Mouse (Mus musculus) limb, embryonic 13.5 days (tissue): ENCODE results near the gene 4930452B06Rik. TPM values are rescaled to one million over a fixed set of nuclear protein-coding genes. Genes with fewer than 3 reads are reported as not detected.

Experiments used
- ATAC-seq: fragments of 200-750 bp; cut with Nextera tagmentation; 2 replicates; pipeline ENCODE4 v1.8.0; 2017; ENCODE audit warnings: low read depth, moderate number of reproducible peaks, moderate TSS enrichment; ENCODE audit not compliant: low FRiP score
- H3K27ac ChIP-seq: fragments of 300-500 bp; sonication (generic); 2 replicates; pipeline ENCODE4 v1.5.1; 2015; ENCODE audit warnings: inconsistent platforms, mild to moderate bottlenecking, moderate library complexity
- H3K27me3 ChIP-seq: fragments of 300-500 bp; sonication (generic); 2 replicates; pipeline ENCODE4 v1.6.1; 2015; ENCODE audit warnings: mild to moderate bottlenecking, inconsistent platforms
- H3K36me3 ChIP-seq: fragments of 300-500 bp; sonication (generic); 2 replicates; pipeline ENCODE4 v1.6.1; 2015; ENCODE audit warnings: inconsistent platforms, mild to moderate bottlenecking, moderate library complexity
- H3K4me1 ChIP-seq: fragments of 300-500 bp; sonication (generic); 2 replicates; pipeline ENCODE4 v1.6.1; 2015; ENCODE audit warnings: inconsistent platforms
- H3K4me2 ChIP-seq: fragments of 300-500 bp; sonication (generic); replicated peaks from 2 replicates; pipeline ENCODE4 v1.6.1; 2015; ENCODE audit warnings: inconsistent platforms, mild to moderate bottlenecking, moderate library complexity
- H3K4me3 ChIP-seq: fragments of 300-500 bp; sonication (generic); 2 replicates; pipeline ENCODE4 v1.5.1; 2015; ENCODE audit warnings: moderate library complexity, mild to moderate bottlenecking, inconsistent platforms
- H3K9ac ChIP-seq: fragments of 300-500 bp; sonication (generic); 2 replicates; pipeline ENCODE4 v1.6.1; 2015; ENCODE audit warnings: mild to moderate bottlenecking, inconsistent platforms
- H3K9me3 ChIP-seq: fragments of 300-500 bp; sonication (generic); 2 replicates; pipeline ENCODE4 v1.6.1; 2016; ENCODE audit warnings: inconsistent platforms
- WGBS: fragments of 180-500 bp; shearing (Covaris S2); methylation state at CpG from one replicate; pipeline ENCODE4 v1.1.7; 2015; 5-methylcytosine and 5-hydroxymethylcytosine counted together
- polyA plus RNA-seq: library from polyadenylated mRNA; unstranded; fragments of >200 nt; fragmentation: Nextera tagmentation; extraction: Ambion mirVana; gene quantifications from 2 replicates; pipeline ENCODE4 v1.2.1, GENCODE M21; 2015

The 4930452B06Rik gene
- polyA plus RNA-seq, 1 experiment from 2014 or later, result 8.0 TPM

GRCm38 (mm10) chr14:8514071-8514470, 152.0 kb downstream of the 4930452B06Rik start:
- Histone ChIP-seq H3K9ac (no peak overlapping the region), H3K27ac (no peak overlapping the region), H3K4me1 (no peaks in the 10 kb centered on the region), H3K4me3 (no peak overlapping the region), H3K9me3 (no peaks in the 10 kb centered on the region), H3K36me3 (no peaks in the 10 kb centered on the region), H3K27me3 (no peaks in the 10 kb centered on the region), H3K4me2 (no peak overlapping the region)
- 97% methylated on average over 3 of the region's 3 CpGs for WGBS
- no peak for ATAC-seq

DNA sequence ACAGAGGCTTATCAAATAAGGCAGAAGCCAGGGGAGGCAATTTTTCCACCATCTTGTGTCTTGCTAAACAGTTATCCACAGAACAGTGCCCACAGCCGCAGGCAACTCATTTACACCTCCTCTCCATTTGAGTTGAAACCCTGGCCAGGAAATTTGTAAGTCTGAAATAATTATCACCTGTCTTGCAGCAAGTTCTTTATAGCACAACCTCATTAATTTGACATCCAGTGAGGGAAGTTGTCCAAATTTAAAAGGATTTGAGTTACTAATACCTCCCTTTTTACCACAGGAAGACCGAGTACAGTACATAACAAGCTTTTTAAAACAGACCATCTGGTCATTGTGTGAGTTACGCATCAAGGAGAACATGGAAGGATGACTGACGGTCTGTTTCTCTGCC, 154.8 kb downstream of the 4930452B06Rik start:
- H3K36me3 ChIP-seq, result no peaks in the 10 kb centered on the region
- 21% methylated on average over 4 of the region's 4 CpGs for WGBS
- no peak for ATAC-seq

GRCm38 (mm10) chr14:8510288-8510959, 155.6 kb downstream of the 4930452B06Rik start:
- H3K4me1 ChIP-seq, result no peaks in the 10 kb centered on the region
- H3K9ac ChIP-seq, result no peak overlapping the region
- 85% methylated on average over 10 of the region's 10 CpGs for WGBS
- H3K36me3 ChIP-seq, result no peaks in the 10 kb centered on the region
- no peak for ATAC-seq
- H3K27me3 ChIP-seq, result no peaks in the 10 kb centered on the region
- H3K4me3 ChIP-seq, result no peak overlapping the region
- H3K27ac ChIP-seq, result no peak overlapping the region
- H3K9me3 ChIP-seq, result no peaks in the 10 kb centered on the region
- H3K4me2 ChIP-seq, result no peak overlapping the region

More for the DNA sequence above, 154.8 kb downstream of the 4930452B06Rik start:
- Histone ChIP-seq H3K27me3 (no peaks in the 10 kb centered on the region), H3K4me3 (no peak overlapping the region), H3K9me3 (no peaks in the 10 kb centered on the region), H3K9ac (no peak overlapping the region), H3K4me1 (no peaks in the 10 kb centered on the region), H3K4me2 (no peak overlapping the region), H3K27ac (no peak overlapping the region)

DNA sequence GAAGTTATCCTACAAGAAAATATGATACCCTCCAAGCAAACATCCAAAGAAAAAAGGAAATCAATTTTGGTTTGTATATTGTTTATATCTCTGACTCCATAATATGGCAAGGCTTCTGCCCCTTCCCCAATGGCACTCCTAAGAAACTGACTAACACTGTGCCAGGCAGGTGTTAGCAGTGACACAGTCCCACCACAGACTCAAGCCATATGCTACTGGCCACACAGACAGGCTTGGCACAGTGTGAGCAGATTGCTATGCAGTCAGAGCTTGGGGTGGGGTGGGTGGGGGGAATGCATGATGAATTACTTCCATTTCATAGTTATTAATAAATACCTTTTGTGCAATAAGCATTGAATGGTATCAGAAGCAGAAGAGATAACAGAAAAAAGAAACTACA, 157.4 kb downstream of the 4930452B06Rik start:
- Histone ChIP-seq H3K27me3 (no peaks in the 10 kb centered on the region), H3K36me3 (no peaks in the 10 kb centered on the region), H3K4me1 (no peaks in the 10 kb centered on the region), H3K4me2 (no peak overlapping the region), H3K4me3 (no peak overlapping the region), H3K9ac (no peak overlapping the region), H3K27ac (no peak overlapping the region), H3K9me3 (no peaks in the 10 kb centered on the region)
- no peak for ATAC-seq

GRCm38 (mm10) chr14:8504206-8504605, 161.8 kb downstream of the 4930452B06Rik start:
- ATAC-seq, result no peak
- H3K36me3 ChIP-seq, result no peaks in the 10 kb centered on the region

GRCm38 (mm10) chr14:8503345-8503744, 162.7 kb downstream of the 4930452B06Rik start:
- Histone ChIP-seq H3K9ac (no peak overlapping the region), H3K27me3 (no peaks in the 10 kb centered on the region), H3K36me3 (no peaks in the 10 kb centered on the region), H3K4me2 (no peak overlapping the region), H3K4me3 (no peak overlapping the region), H3K9me3 (no peaks in the 10 kb centered on the region), H3K27ac (no peak overlapping the region), H3K4me1 (no peaks in the 10 kb centered on the region)
- WGBS, result 94% methylated on average over 3 of the region's 3 CpGs
- no peak for ATAC-seq

More at GRCm38 (mm10) chr14:8504206-8504605, 161.8 kb downstream of the 4930452B06Rik start:
- Histone ChIP-seq H3K27ac (no peak overlapping the region), H3K9ac (no peak overlapping the region), H3K9me3 (no peaks in the 10 kb centered on the region), H3K4me2 (no peak overlapping the region), H3K27me3 (no peaks in the 10 kb centered on the region), H3K4me3 (no peak overlapping the region), H3K4me1 (no peaks in the 10 kb centered on the region)
- 87% methylated on average over 2 of the region's 2 CpGs for WGBS

DNA sequence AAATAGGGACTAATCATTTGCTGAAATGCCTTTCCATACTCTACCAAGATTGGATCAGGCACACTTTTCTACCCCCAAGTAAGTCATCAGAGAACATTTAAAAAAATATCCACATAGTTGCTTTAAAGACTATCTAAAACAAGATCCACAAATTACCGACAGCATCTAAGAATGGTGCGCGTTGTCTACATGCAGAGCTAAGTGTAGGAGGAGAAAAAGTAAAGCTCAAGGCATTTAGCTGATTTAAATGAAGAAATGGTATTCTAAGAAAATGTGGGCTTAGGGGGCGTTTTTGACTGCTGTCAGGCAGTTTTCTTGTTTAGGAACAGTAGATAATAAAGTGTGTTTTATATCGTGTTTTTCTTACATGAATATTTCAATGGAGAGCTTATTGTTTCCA, 163.5 kb downstream of the 4930452B06Rik start:
- Histone ChIP-seq H3K4me1 (no peaks in the 10 kb centered on the region), H3K27ac (no peak overlapping the region), H3K9ac (no peak overlapping the region), H3K36me3 (no peaks in the 10 kb centered on the region), H3K4me2 (no peak overlapping the region), H3K27me3 (no peaks in the 10 kb centered on the region), H3K4me3 (no peak overlapping the region), H3K9me3 (no peaks in the 10 kb centered on the region)
- no peak for ATAC-seq
- 89% methylated on average over 5 of the region's 5 CpGs for WGBS

DNA sequence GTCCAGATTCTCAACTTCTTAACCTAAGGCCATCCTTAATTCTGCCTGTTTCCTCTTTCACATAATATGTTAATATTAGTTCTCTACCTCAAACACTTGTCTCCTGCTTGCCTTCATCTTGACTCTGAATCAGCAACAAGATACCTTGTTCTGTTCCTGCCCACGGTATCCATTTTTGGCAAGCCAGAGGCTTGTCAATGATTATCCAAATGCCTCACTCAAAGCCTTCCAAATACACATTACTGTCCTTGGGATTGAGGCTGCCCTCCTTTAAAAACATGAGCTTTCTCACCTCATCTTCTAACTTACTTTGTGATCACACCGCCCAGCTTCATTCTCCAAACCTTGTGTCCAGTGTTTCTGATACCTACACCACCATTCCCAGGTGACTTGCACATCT, 170.3 kb downstream of the 4930452B06Rik start:
- Histone ChIP-seq H3K4me3 (no peak overlapping the region), H3K9me3 (no peaks in the 10 kb centered on the region), H3K4me1 (no peaks in the 10 kb centered on the region), H3K36me3 (no peaks in the 10 kb centered on the region), H3K4me2 (no peak overlapping the region), H3K27ac (no peak overlapping the region), H3K27me3 (no peaks in the 10 kb centered on the region), H3K9ac (no peak overlapping the region)
- WGBS, result 86% methylated on average over 2 of the region's 2 CpGs
- no peak for ATAC-seq

DNA sequence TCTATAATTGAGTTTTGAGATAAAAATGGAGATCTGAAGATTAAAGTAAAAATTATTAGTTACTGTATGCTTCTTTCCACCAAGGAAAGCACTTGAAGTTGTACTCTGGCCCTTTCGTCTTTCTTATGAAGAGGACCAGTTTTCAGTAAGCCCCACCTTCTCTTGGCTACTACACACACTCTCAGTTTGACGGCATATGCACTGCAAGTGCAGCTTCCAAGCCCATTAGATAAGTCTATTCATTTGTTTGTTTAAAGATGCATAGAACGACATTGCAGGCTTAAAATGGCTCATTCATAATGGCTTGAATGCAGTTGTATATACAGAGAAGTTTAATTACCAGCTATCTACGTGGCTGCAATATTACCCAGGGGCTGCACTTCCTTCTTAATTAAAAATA, 171.1 kb downstream of the 4930452B06Rik start:
- Histone ChIP-seq H3K4me2 (no peak overlapping the region), H3K9me3 (no peaks in the 10 kb centered on the region), H3K9ac (no peak overlapping the region), H3K36me3 (no peaks in the 10 kb centered on the region), H3K4me3 (no peak overlapping the region), H3K27me3 (no peaks in the 10 kb centered on the region), H3K4me1 (no peaks in the 10 kb centered on the region), H3K27ac (no peak overlapping the region)
- ATAC-seq, result no peak
- 77% methylated on average over 4 of the region's 4 CpGs for WGBS

DNA sequence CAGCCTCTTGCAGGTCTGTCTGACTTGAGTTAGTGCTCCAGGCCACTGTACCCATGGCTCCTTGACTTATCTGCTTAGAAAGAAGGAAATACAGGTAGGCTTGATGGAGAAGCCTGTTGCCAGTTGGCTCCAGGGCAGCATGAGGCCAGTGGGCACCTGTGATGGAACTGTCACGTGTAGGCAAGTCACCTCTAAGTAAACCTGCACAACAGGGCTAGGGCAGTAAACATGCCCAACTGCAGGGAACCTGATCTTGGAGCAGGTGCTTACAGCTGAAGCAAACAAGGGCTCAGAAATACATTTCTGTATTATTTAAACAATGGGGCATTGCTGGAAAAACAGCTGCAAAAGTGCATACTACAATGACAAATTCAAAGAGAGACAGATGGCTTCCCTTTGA, 171.8 kb downstream of the 4930452B06Rik start:
- Histone ChIP-seq H3K4me2 (no peak overlapping the region), H3K36me3 (no peaks in the 10 kb centered on the region), H3K27ac (no peak overlapping the region), H3K4me3 (no peak overlapping the region), H3K27me3 (no peaks in the 10 kb centered on the region), H3K9me3 (no peaks in the 10 kb centered on the region), H3K9ac (no peak overlapping the region), H3K4me1 (no peaks in the 10 kb centered on the region)
- 61% methylated on average over 1 of the region's 1 CpGs for WGBS
- ATAC-seq, result no peak

- no peak overlapping the region for H3K27ac ChIP-seq
- no peak overlapping the region for H3K4me2 ChIP-seq
- H3K4me1 ChIP-seq, result peaks cover 21% of the 10 kb centered on the region
- ATAC-seq, result no peak
- H3K9me3 ChIP-seq, result peaks cover 6% of the 10 kb centered on the region; the same call in 1 of the 2 replicates
- H3K27me3 ChIP-seq, result no peaks in the 10 kb centered on the region
- H3K4me3 ChIP-seq, result no peak overlapping the region
- H3K36me3 ChIP-seq, result 0 out of 2 replicates have a peak, but pooled peaks cover 6% of the 10 kb centered on the region
- WGBS, result 43% methylated on average over 5 of the region's 5 CpGs
- H3K9ac ChIP-seq, result no peak overlapping the region
These were observed 187.9 kb downstream of the 4930452B06Rik start for GRCm38 (mm10) chr14:8478098-8478497.

DNA sequence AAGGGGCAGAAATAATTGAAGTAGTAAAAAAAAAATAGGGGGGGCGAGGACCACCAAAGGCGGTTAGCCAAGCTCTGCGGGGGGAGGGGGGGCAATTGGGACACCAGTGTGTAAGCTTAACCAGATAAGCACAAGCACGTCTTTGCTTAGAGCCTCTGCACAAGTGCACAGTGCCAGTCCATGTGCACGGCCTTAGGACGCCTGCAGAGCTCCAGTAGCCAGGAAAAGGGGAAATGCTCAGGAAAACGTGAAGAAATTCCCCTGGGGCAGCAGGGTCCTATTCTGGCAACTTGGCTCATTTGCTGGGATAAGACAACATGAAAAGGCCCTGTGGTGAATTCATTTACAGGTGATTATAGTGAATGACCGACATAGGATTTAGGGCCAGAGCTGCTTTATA, 188.7 kb downstream of the 4930452B06Rik start:
- ATAC-seq, result no peak
- Histone ChIP-seq H3K9me3 (peaks cover 6% of the 10 kb centered on the region; the same call in 1 of the 2 replicates), H3K9ac (no peak overlapping the region), H3K27ac (no peak overlapping the region), H3K4me3 (no peak overlapping the region), H3K36me3 (0 out of 2 replicates have a peak, but pooled peaks cover 6% of the 10 kb centered on the region), H3K4me1 (peaks cover 21% of the 10 kb centered on the region), H3K27me3 (no peaks in the 10 kb centered on the region), H3K4me2 (no peak overlapping the region)
- 30% methylated on average over 8 of the region's 8 CpGs for WGBS

GRCm38 (mm10) chr14:8476606-8477005, 189.4 kb downstream of the 4930452B06Rik start:
- no peak overlapping the region for H3K9ac ChIP-seq
- 64% methylated on average over 3 of the region's 3 CpGs for WGBS
- no peak overlapping the region for H3K4me3 ChIP-seq
- H3K9me3 ChIP-seq, result peaks cover 6% of the 10 kb centered on the region; the same call in 1 of the 2 replicates
- 0 out of 2 replicates have a peak, but pooled peaks cover 6% of the 10 kb centered on the region for H3K36me3 ChIP-seq
- no peak for ATAC-seq
- H3K27ac ChIP-seq, result no peak overlapping the region
- no peak overlapping the region for H3K4me2 ChIP-seq
- peaks cover 21% of the 10 kb centered on the region for H3K4me1 ChIP-seq
- H3K27me3 ChIP-seq, result no peaks in the 10 kb centered on the region
